Comparison of ENCODE assay signal across 19 mouse cellular contexts in the genomic region with DNA sequence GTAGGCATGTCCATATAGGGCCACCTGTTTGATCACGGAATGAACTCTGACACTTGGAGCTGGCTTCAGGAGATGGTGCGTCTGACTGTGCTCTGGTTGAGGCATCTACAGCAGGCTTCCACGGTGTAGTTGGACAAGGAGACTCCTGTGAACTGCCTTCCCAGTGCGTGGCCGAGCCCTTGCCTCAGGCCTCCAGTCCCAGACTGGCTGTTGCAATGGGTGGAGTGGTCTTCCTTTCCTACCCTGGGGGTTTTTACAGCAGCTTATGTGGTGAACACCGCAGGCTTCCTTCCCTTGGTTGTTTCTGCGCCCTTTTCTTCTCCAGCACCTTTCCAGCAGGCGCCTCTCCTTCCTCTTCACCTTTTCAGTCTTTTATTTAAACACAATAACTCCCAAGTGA.
DNase-seq lines count a peak whose midpoint lies in the region; ATAC-seq and TF ChIP-seq lines count a peak whose summit lies in the region.
"Had no signal": no experiment of that assay in that cellular context is flagged by ENCODE, and none has a peak within 500 bp of the region (broad histone marks: within the 10 kb centered on the region; RNA-seq: fewer than 3 reads in every experiment).

No protein-coding gene starts in this region.

- no peaks in the 10 kb centered on the region for H3K36me3 ChIP-seq in heart, embryonic 10.5 days
- H3K36me3 ChIP-seq in kidney, postnatal 0 days (ENCODE audit: insufficient read depth, low read length) = no peaks in the 10 kb centered on the region
- H3K36me3 ChIP-seq in embryonic facial prominence, embryonic 13.5 days = peaks cover 10% of the 10 kb centered on the region
- H3K36me3 ChIP-seq: midbrain, embryonic 12.5 days had no signal

- intact Hi-C loops in heart, postnatal 25 days (cut with DNase I) = no loop called here

- TF ChIP-seq CTCF in kidney, postnatal 0 days (IDR thresholded peaks at IDR 0.05; ENCODE audit: low read depth) = no peak

- no peak overlapping the region for H3K9ac ChIP-seq in kidney, postnatal 0 days (ENCODE audit: low read depth, low read length)
- no peak overlapping the region for H3K9ac ChIP-seq in embryonic facial prominence, embryonic 13.5 days
- H3K9ac ChIP-seq: hindbrain, embryonic 12.5 days; midbrain, embryonic 12.5 days; neural tube, embryonic 13.5 days had no signal

- no peak for DNase-seq in heart, embryonic 10.5 days (ENCODE audit: low spot score)
- no peak for DNase-seq in heart, postnatal 25 days (ENCODE audit: low spot score)
- DNase-seq in kidney, postnatal 0 days (ENCODE audit: low spot score) = no peak
- no peak for DNase-seq in kidney, adult 8-10 months
- DNase-seq in adrenal gland, adult 8-10 months = no peak
- DNase-seq: cerebellum, adult 11-12 months; cerebellum, postnatal 25 days; gastrocnemius, postnatal 14 days; layer of hippocampus, adult 9-11 months; liver; lung, adult 2 months; right cerebral cortex, postnatal 14 days; thymus, postnatal 36 days had no signal

- H3K9me3 ChIP-seq in heart, embryonic 10.5 days = no peaks in the 10 kb centered on the region
- no peaks in the 10 kb centered on the region for H3K9me3 ChIP-seq in kidney, postnatal 0 days (replicated peaks; ENCODE audit: low read length)
- no peaks in the 10 kb centered on the region for H3K9me3 ChIP-seq in embryonic facial prominence, embryonic 13.5 days
- H3K9me3 ChIP-seq: hindbrain, embryonic 12.5 days; midbrain, embryonic 12.5 days; neural tube, embryonic 13.5 days had no signal

- no peak overlapping the region for H3K4me2 ChIP-seq in kidney, postnatal 0 days (ENCODE audit: low read length)
- H3K4me2 ChIP-seq in embryonic facial prominence, embryonic 13.5 days = no peak overlapping the region
- H3K4me2 ChIP-seq: hindbrain, embryonic 12.5 days; midbrain, embryonic 12.5 days; neural tube, embryonic 13.5 days had no signal

- peaks cover 17% of the 10 kb centered on the region for H3K4me1 ChIP-seq in heart, embryonic 10.5 days
- no peaks in the 10 kb centered on the region for H3K4me1 ChIP-seq in kidney, postnatal 0 days (replicated peaks; ENCODE audit: insufficient read depth, low read length)
- peaks cover 23% of the 10 kb centered on the region; the same call in 1 of the 2 replicates for H3K4me1 ChIP-seq in embryonic facial prominence, embryonic 13.5 days

- WGBS in heart, embryonic 10.5 days = 83% methylated on average over 8 of the region's 8 CpGs
- 84% methylated on average over 8 of the region's 8 CpGs for WGBS in kidney, postnatal 0 days
- WGBS in embryonic facial prominence, embryonic 13.5 days = 58% methylated on average over 8 of the region's 8 CpGs

- H3K27me3 ChIP-seq in heart, embryonic 10.5 days (ENCODE audit: insufficient read depth, poor library complexity, severe bottlenecking) = no peaks in the 10 kb centered on the region
- no peaks in the 10 kb centered on the region for H3K27me3 ChIP-seq in kidney, postnatal 0 days (ENCODE audit: insufficient read depth, low read length)
- no peaks in the 10 kb centered on the region for H3K27me3 ChIP-seq in embryonic facial prominence, embryonic 13.5 days
- H3K27me3 ChIP-seq: CH12.LX; hindbrain, embryonic 12.5 days; midbrain, embryonic 12.5 days; neural tube, embryonic 13.5 days had no signal

- H3K27ac ChIP-seq in heart, embryonic 10.5 days = 0 out of 2 replicates have a peak overlapping the region, but pooled peaks have one; percentile 44
- H3K27ac ChIP-seq in kidney, postnatal 0 days = peak overlapping the region; percentile 69
- peak overlapping the region; percentile 56; the same call in 1 of the 2 replicates for H3K27ac ChIP-seq in embryonic facial prominence, embryonic 13.5 days
- H3K27ac ChIP-seq: hindbrain, embryonic 12.5 days; midbrain, embryonic 12.5 days; neural tube, embryonic 13.5 days had no signal

- H3K4me3 ChIP-seq in heart, embryonic 10.5 days = no peak overlapping the region
- H3K4me3 ChIP-seq in kidney, postnatal 0 days (replicated peaks; ENCODE audit: low read depth, low read length) = no peak overlapping the region
- H3K4me3 ChIP-seq in embryonic facial prominence, embryonic 13.5 days = no peak overlapping the region
- H3K4me3 ChIP-seq: hindbrain, embryonic 12.5 days; midbrain, embryonic 12.5 days; neural tube, embryonic 13.5 days had no signal

- ATAC-seq in kidney, postnatal 0 days (replicated peaks; ENCODE audit: low FRiP score, low read depth) = no peak
- ATAC-seq in embryonic facial prominence, embryonic 13.5 days (ENCODE audit: insufficient number of reproducible peaks, insufficient read depth, low FRiP score, low TSS enrichment, low read depth) = no peak
- ATAC-seq in megakaryocyte, adult 5-6 weeks (ENCODE audit: poor library complexity, severe bottlenecking) = 0 out of 2 replicates have a peak, but pooled peaks have one; percentile 19
